Mouse (Mus musculus): ENCODE data around the gene Paxbp1.

- no peak for TF ChIP-seq CTCF (IDR thresholded peaks at IDR 0.05; ENCODE audit: control insufficient read depth, insufficient read depth, low read length)
- TF ChIP-seq POLR2A (IDR thresholded peaks at IDR 0.05; ENCODE audit: borderline replicate concordance, control insufficient read depth, low read depth, low read length), result no peak
Measured at GRCm38 (mm10) chr16:91010581-91011020, 33.7 kb downstream of the Paxbp1 start.
